Mouse (Mus musculus) mesoderm, embryonic 11.5 days (tissue): Measurements from ENCODE around the gene Ptpro.

Experiments used
- DNase-seq: peaks from one replicate; pipeline ENCODE4 v3.0.0-alpha.2; 2012; ENCODE audit warnings: low read depth, low spot score

The Ptpro gene

DNA sequence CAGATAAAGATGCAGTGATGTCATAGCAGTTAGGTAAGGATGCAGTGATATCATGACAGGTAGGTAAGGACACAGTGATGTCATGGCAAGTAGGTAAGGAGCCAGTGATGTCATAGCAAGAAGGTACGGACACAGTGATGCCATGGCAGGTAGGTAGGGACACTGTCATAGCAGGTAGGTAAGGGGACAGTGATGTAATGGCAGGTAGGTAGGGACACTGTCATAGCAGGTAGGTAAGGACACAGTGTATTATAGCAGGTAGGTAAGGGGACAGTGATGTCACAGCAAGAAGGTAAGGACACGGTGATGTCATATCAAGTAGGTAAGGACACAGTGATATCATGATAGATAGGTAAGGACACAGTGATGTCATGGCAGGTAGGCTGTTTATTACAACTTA, 244.4 kb downstream of the Ptpro start:
- DNase-seq: no peak

DNA sequence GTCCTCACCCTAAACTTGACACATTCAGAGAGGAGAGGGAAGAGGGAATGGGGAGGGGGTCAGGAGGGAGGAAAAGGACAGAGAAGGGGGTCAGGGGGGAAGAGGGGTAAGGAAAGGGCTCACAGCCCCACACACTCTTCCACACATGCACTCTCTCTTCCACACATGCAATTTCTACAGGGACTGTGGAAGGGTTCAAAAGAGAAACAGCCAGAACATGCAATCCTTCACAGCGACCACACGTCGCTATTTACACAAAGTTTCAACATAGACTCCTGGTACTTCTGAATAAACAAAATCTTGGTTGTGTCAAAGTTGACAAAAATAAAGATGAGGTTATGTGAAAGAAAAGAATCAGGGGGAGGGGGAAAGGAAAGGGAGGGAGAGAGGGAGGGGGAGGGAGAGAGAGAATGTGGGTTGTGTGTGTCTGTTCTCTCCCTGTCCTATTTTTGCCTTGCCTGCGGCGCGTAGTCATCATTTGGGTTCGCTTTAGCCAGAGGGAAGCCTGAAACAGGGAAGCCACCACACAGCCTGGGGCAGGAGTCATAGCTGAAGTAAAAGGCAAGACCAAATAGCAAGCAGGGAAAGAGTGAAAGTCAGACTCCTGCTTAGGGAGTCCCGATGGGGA, 245.2 kb downstream of the Ptpro start:
- DNase-seq: no peak

DNA sequence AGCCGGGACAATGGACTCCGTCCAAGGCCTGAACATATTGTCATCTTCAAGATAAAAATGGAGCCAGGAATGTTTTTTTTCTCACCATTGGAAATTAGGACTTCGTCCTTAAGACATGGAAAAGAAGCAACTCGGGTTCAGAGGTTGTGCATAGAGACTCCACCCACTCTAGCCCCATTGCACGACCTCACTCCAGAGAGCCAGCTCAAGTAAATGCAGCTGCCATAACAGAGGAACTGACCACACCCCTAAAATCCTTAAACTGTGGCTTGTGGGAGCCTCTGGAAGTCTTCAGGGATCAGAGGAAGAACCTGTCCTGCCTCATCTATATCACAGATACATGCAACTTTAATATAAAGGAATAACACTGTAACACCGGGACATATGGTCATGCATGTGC, 246.7 kb downstream of the Ptpro start:
- no peak for DNase-seq

DNA sequence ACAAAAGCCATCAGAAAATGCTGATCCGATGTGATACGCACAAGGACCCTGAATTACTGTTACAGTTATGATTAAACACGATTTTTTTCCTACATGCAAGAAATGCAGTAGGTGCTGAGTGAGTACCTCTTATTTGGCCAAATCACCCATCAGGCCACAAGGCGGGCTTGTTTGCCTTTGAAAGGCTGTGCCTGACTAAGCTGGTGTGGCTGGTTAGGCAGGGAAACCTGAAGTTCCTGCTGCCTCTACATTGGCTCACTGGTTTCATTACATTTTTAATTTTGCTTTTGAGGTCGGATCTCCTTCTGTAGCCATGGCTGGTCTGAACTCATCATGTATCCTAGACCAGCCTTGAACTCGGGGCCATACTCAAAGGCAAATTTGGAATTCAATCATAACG, 250.9 kb downstream of the Ptpro start:
- DNase-seq: no peak

DNA sequence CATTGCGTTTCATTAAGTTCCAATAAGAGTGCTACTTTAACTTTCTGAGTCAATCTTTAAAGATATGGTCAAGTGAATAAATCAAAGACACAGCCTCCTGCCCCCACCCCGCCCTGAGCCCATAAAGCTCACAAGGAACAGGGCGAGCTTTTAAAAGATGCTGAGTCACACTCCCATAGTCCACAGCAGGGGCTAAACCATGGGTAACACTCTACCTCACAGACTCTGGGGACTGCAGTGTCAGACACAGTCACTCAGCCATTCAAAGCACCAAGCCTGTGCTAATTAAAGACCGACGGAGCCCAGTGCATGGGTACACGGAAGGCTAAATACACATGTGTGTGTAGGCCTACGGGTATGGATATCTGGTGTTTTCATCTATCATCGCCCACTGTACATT, 251.3 kb downstream of the Ptpro start:
- DNase-seq: no peak

DNA sequence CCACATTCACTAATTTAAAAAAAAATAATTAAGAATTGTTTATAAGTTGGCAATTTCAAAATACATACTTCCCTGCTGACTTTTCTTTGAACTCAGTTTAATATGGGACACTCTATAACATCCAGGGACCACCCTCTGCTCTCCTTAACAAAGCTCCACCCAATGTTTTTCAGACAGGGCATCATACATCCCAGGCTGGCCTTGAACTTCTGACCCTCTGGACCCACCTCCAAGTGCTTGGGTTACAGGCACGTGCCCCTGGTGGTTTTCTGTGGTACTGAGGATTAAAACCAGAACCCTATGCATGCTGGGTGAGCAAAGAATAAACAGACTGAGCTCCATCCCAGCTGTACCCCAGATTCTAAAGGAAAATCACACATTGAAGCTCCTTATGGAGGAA, 251.9 kb downstream of the Ptpro start:
- DNase-seq: no peak

DNA sequence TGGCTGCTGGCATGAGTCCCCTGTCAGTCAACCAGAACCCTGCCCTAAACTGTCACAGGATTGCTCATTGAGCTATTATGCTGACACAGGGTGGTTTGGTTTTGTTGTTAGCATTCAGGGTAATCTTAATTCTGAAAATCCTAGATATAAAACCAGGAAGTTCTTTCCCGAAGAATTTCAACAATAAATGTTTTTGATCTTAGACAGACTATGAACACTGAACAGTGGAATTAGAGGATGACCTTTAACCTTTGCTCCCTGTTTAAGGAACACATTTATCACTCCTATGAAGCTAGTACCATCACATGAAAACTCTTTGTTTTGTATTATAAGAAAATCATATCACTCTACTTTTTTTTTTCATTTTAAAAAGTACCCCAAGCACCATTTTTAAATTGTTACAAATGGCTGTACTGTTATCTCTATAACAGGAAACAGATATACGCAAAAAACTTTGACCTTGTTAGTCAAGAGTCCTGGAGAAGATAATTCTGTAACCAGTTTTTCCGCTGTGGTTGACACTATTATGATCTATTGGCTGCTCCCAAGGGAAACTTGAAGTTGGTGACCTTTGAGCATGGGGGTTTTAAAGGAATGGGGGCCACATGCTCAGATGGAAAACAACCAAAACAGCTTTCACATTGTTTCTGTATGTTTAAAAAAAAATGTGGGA, 253.6 kb downstream of the Ptpro start:
- DNase-seq: no peak

DNA sequence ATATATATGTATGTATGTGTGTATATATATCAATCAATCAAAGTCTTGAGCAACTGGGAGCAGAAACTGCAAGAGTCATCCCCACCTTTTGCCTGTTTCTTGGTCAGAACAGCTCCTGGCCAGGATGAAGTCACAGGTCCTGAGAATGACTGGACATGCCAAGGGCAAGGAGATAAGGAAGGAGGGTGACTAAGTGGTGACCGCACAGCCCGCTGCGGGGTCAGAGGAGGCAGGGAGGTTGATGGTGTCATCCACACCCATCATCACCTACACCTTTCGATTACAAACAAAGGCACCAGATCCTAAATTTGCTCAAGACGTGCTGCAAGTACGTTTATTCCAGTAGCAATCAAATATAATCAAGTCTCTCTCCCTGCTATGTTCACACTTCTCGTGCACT, 254.4 kb downstream of the Ptpro start:
- DNase-seq: no peak

DNA sequence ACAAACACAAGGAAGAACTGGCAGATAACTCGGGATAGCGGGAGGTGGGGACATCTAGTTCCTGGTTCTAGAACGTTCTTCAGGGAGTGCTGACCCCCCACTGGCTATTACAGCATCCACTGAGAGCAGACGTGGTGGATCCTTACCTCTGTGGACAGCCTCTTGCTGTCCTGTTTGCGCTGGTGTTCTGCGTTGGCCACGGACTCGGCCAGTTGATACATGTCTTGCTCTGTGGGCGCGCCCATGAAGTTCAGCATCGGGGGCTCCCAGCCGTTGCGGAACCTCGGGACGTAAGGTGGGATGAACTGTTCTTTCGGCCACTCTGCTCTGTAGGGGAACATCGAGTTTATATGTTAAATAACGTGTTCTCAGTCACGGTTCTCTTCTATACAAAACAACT, 256.8 kb downstream of the Ptpro start:
- no peak for DNase-seq

DNA sequence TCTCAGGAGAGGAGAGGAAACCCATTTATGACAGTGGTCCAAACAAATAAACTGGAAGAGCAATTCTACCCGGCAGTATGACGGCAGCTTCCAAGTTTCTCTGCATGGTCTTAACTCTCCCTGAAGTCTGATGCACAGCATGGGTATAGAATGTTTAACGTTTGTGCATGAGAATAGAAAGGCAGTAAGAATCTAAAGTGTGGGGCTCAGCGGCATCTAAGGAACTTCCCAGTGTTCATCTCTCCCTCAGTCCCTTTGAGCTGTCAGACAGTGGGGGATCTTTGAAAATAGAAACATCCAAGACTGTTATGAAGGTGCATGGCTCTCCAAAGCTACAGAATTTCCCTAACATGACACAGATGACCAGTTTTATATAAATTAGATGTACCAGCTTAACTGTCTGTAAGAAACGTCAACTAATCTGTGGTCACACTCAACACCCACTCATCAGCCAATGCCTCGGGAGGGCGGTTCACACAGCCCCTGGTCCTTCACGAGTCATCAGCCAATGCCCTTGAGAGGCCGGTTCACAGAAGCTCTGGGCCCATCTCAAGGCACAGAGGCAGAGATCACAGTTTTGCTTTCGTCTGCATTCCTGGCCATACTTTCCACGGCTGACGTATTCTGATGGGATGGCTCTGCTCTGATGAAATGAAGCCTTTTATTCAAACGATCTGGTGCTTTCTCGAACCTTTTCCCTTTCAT, 257.4 kb downstream of the Ptpro start:
- no peak for DNase-seq

DNA sequence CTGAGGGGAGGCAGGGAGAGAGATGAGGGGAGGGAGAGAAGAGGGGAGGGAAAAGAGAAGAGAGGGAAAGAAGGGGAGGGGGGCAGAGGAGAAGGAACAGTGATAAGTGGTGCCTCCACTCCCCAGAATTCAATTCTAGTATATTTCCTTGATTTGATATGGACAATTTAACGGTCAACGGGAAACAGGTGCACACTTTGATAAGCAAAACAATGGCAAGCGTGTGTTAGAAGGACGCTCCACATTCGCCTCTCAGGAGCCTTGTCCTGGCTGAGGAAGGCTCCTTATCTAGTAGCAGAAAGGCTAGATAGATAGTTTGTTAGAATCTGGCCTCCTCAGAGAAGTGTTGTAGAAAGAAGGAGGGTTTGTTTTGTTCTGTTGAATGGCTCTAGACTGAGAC, 260.6 kb downstream of the Ptpro start:
- no peak for DNase-seq
